ENCODE assay signal across 8 mouse cellular contexts in the genomic region with DNA sequence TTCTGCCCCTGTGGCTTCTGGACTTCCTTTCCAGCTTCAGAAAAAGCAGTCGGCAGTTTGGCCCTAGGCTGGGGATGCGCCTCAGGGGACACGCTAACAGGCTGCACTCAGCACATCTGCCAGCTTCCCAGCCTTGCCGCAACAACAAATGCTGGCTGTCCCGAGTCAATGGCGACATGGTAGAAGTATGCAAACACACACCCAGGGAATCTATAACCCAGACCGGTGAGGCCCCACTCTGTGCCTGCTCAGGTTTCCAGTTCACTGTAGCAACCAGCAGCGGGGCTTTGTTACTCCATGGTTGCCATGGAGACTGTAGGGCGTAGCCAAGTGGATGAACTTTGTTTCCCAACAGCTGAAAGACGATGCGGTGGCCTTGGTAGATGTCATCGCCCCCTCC. TPM values are rescaled to one million over a fixed set of nuclear protein-coding genes. Genes with fewer than 3 reads are reported as not detected.
DNase-seq lines count a peak whose midpoint lies in the region; ATAC-seq and TF ChIP-seq lines count a peak whose summit lies in the region.

No protein-coding gene starts in this region.

- no peaks in the 10 kb centered on the region for H3K79me2 ChIP-seq in C2C12 (ENCODE audit: control insufficient read depth, insufficient read depth)

- H3K9ac ChIP-seq in kidney, postnatal 0 days (ENCODE audit: low read depth, low read length), result no peak overlapping the region
- H3K9ac ChIP-seq in midbrain, embryonic 14.5 days (replicated peaks; ENCODE audit: low read length), result no peak overlapping the region

- no peaks in the 10 kb centered on the region for H3K9me3 ChIP-seq in kidney, postnatal 0 days (replicated peaks; ENCODE audit: low read length)
- H3K9me3 ChIP-seq in midbrain, embryonic 14.5 days (ENCODE audit: control insufficient read depth, low read length), result no peaks in the 10 kb centered on the region

- ATAC-seq in kidney, postnatal 0 days (replicated peaks; ENCODE audit: low FRiP score, low read depth), result peak; percentile 75
- ATAC-seq in midbrain, embryonic 14.5 days (ENCODE audit: low FRiP score, low TSS enrichment), result no peak

- H3K27me3 ChIP-seq in C2C12 (ENCODE audit: control insufficient read depth, insufficient read depth, insufficient read length), result no peaks in the 10 kb centered on the region
- H3K27me3 ChIP-seq in kidney, postnatal 0 days (ENCODE audit: insufficient read depth, low read length), result no peaks in the 10 kb centered on the region
- no peaks in the 10 kb centered on the region for H3K27me3 ChIP-seq in midbrain, embryonic 14.5 days (ENCODE audit: control insufficient read depth, insufficient read depth, low read length)

- no peak overlapping the region for H3K4me3 ChIP-seq in C2C12 (ENCODE audit: insufficient read depth, poor library complexity, severe bottlenecking)
- no peak overlapping the region for H3K4me3 ChIP-seq in kidney, postnatal 0 days (replicated peaks; ENCODE audit: low read depth, low read length)
- H3K4me3 ChIP-seq in midbrain, embryonic 14.5 days (replicated peaks; ENCODE audit: low read depth, low read length), result no peak overlapping the region
- H3K4me3 ChIP-seq in left cerebral cortex, adult 2 months, result no peak overlapping the region

- H3K4me2 ChIP-seq in kidney, postnatal 0 days (ENCODE audit: low read length), result no peak overlapping the region
- H3K4me2 ChIP-seq in midbrain, embryonic 14.5 days (ENCODE audit: low read length), result no peak overlapping the region

- WGBS in kidney, postnatal 0 days, result 21% methylated on average over 12 of the region's 12 CpGs
- WGBS in midbrain, embryonic 14.5 days, result 4% methylated on average over 12 of the region's 12 CpGs

- TF ChIP-seq CTCF in C2C12 (IDR thresholded peaks at IDR 0.05; ENCODE audit: control insufficient read depth, insufficient read depth, insufficient read length), result no peak
- no peak for TF ChIP-seq CTCF in kidney, postnatal 0 days (IDR thresholded peaks at IDR 0.05; ENCODE audit: low read depth)
- no peak for TF ChIP-seq CTCF in left cerebral cortex, adult 2 months (IDR thresholded peaks at IDR 0.05)

- no peak overlapping the region for H3ac ChIP-seq in C2C12 (ENCODE audit: control insufficient read depth, insufficient read length, low read depth)

- no peaks in the 10 kb centered on the region for H3K79me3 ChIP-seq in C2C12 (ENCODE audit: low read depth)

- H3K4me1 ChIP-seq in kidney, postnatal 0 days (replicated peaks; ENCODE audit: insufficient read depth, low read length), result peaks cover 14% of the 10 kb centered on the region; the same call in 1 of the 2 replicates
- H3K4me1 ChIP-seq in midbrain, embryonic 14.5 days (ENCODE audit: control insufficient read depth, insufficient read depth, low read length), result 0 out of 2 replicates have a peak, but pooled peaks cover 10% of the 10 kb centered on the region

- intact Hi-C loops in gastrocnemius, postnatal 14 days (cut with DNase I; ENCODE audit: low total_unique reads), result no loop called here
- intact Hi-C loops in left cerebral cortex, adult 2 months (cut with DNase I), result no loop called here

- peak; percentile 55 for DNase-seq in WW6 (ENCODE audit: low read depth, low spot score)
- peak; percentile 87 for DNase-seq in gastrocnemius, postnatal 14 days
- peak; percentile 84 for DNase-seq in kidney, postnatal 0 days (ENCODE audit: low spot score)
- peak; percentile 74 for DNase-seq in midbrain, embryonic 14.5 days
- DNase-seq in natural killer cell, adult 2 months (ENCODE audit: low spot score in 2 of 2), result no peak
- no peak for DNase-seq in layer of hippocampus, adult 18-20 months (ENCODE audit: low spot score in 2 of 2)
- DNase-seq in left cerebral cortex, adult 2 months (ENCODE audit: extremely low spot score in 1 of 2, low spot score in 2 of 2), result no peak

- H3K36me3 ChIP-seq in C2C12 (ENCODE audit: control insufficient read depth, insufficient read depth), result no peaks in the 10 kb centered on the region
- peaks cover 1% of the 10 kb centered on the region; the same call in 1 of the 2 replicates for H3K36me3 ChIP-seq in kidney, postnatal 0 days (ENCODE audit: insufficient read depth, low read length)
- H3K36me3 ChIP-seq in midbrain, embryonic 14.5 days (ENCODE audit: control insufficient read depth, insufficient read depth, low read length), result peaks cover 25% of the 10 kb centered on the region; the same call in 1 of the 2 replicates

- no peak overlapping the region for H3K27ac ChIP-seq in kidney, postnatal 0 days
- no peak overlapping the region for H3K27ac ChIP-seq in midbrain, embryonic 14.5 days (replicated peaks; ENCODE audit: low read depth, low read length)
- no peak overlapping the region for H3K27ac ChIP-seq in left cerebral cortex, adult 2 months

TF ChIP-seq in C2C12, 6 proteins besides CTCF, POLR2A, EP300 and RAD21:
- TF ChIP-seq MYOG (IDR thresholded peaks at IDR 0.05; ENCODE audit: control insufficient read depth, extremely low read depth, insufficient read length) (no peak), CEBPB (IDR thresholded peaks at IDR 0.05; ENCODE audit: low read depth) (peak; percentile 23)

RNA-seq across cellular contexts. Expression of a gene that starts 26.5 kb away (rescaled TPM):
- polyA plus RNA-seq in C2C12 (2012; fragmentation: generic; extraction: Trizol), result 8.6 TPM
- 10 to 100 TPM; 12.0 to 12.9 TPM for total RNA-seq in gastrocnemius, postnatal 14 days (2021)
- polyA plus RNA-seq in kidney, postnatal 0 days (2015; fragmentation: Nextera tagmentation; extraction: Ambion mirVana), result 15.0 and 15.5 TPM in 2 replicates
- polyA plus RNA-seq in midbrain, embryonic 14.5 days (2014; fragmentation: Nextera tagmentation; extraction: Ambion mirVana), result 15.3 and 19.0 TPM in 2 replicates
- total RNA-seq in layer of hippocampus, adult 18-20 months (2021), result 10 to 100 TPM; 26.5 to 29.4 TPM
- total RNA-seq in left cerebral cortex, adult 2 months (2021), result 10 to 100 TPM; 31.6 to 32.0 TPM

RNA-seq across cellular contexts. Expression of a gene that starts 34.5 kb away (rescaled TPM):
- polyA plus RNA-seq in C2C12 (2012; fragmentation: generic; extraction: Trizol), result 6.8 TPM
- total RNA-seq in gastrocnemius, postnatal 14 days (2021), result 1 to 10 TPM; 1.5 to 1.8 TPM
- polyA plus RNA-seq in kidney, postnatal 0 days (2015; fragmentation: Nextera tagmentation; extraction: Ambion mirVana), result 4.2 and 5.4 TPM in 2 replicates
- 7.3 and 7.4 TPM in 2 replicates for polyA plus RNA-seq in midbrain, embryonic 14.5 days (2014; fragmentation: Nextera tagmentation; extraction: Ambion mirVana)
- 1 to 10 TPM; 7.6 to 8.5 TPM for total RNA-seq in layer of hippocampus, adult 18-20 months (2021)
- 1 to 10 TPM; 9.4 to 9.6 TPM for total RNA-seq in left cerebral cortex, adult 2 months (2021)

Comparison
In these comparisons a context has a peak if more than half of its experiments do, and no peak if none do; other contexts are left out.
1. DNase-seq: peak in WW6 (single experiment), gastrocnemius, postnatal 14 days (single experiment), kidney, postnatal 0 days (single experiment) and midbrain, embryonic 14.5 days (single experiment); none in natural killer cell, adult 2 months (0 of 2), layer of hippocampus, adult 18-20 months (0 of 2) and left cerebral cortex, adult 2 months (0 of 2).